Mouse (Mus musculus): ENCODE results near the gene Matn4. TPM values are rescaled to one million over a fixed set of nuclear protein-coding genes. Genes with fewer than 3 reads are reported as not detected.
"Not testable (repeated sequence)": the region's sequence is repeated elsewhere in the genome, so short reads cannot be mapped to it uniquely, and the experiment has no call there.

Gene Matn4
- polyA plus RNA-seq, 1 experiment from 2014 or later, result 113 TPM

DNA sequence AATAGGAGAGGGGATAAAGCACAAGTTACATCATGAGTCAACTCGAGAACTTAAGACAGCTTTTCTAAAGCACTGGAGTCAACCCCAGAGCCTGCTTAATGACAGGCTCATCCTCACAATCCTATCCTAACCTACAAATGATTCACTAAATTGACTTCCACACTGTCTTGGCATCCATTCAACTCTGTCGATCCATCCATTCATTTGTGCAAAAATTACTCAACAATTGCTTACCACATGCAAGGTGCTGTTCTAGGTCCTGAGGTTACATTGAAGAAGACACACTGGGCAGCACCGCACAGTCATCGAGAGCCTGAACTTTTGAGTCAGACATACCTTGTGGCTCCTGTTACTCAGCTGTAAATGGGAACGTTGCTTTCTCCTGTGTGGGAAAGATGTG lies 45.9 kb downstream of the Matn4 start:
- Histone ChIP-seq H3K27me3 (0 out of 2 replicates have a peak, but pooled peaks cover 12% of the 10 kb centered on the region), H3K27ac (no peak overlapping the region), H3K4me1 (no peaks in the 10 kb centered on the region), H3K9me3 (no peaks in the 10 kb centered on the region), H3K4me3 (no peak overlapping the region), H3K36me3 (no peaks in the 10 kb centered on the region), H3K9ac (no peak overlapping the region), H3K4me2 (no peak overlapping the region)
- WGBS, result 80% methylated on average over 5 of the region's 5 CpGs
- no peak for ATAC-seq (ENCODE audit: insufficient number of reproducible peaks, low FRiP score, low TSS enrichment, low read depth)

DNA sequence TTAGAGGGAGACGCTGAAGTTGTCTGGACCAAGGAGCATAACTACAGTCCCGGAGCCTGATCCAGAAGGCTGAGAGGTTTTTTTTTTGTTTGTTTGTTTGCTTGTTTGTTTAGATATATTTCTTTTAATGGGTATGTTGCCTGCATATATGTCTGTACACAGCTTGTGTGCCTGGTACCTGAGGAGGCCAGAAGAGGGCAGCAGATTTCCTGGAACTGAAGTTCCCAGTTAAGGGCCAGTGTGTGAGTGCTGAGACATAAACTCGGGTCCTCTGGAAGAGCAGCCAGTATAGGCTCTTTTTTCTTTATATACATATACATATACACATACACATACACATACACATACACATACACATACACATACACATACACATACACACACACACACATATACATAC lies 46.6 kb downstream of the Matn4 start:
- 0 out of 2 replicates have a peak, but pooled peaks cover 12% of the 10 kb centered on the region for H3K27me3 ChIP-seq
- no peak overlapping the region for H3K27ac ChIP-seq
- H3K4me2 ChIP-seq, result no peak overlapping the region
- 84% methylated on average over 3 of the region's 3 CpGs for WGBS
- H3K4me3 ChIP-seq, result no peak overlapping the region
- H3K36me3 ChIP-seq, result no peaks in the 10 kb centered on the region
- H3K4me1 ChIP-seq, result no peaks in the 10 kb centered on the region
- no peak overlapping the region for H3K9ac ChIP-seq
- no peak for ATAC-seq (ENCODE audit: insufficient number of reproducible peaks, low FRiP score, low TSS enrichment, low read depth)
- H3K9me3 ChIP-seq, result no peaks in the 10 kb centered on the region

DNA sequence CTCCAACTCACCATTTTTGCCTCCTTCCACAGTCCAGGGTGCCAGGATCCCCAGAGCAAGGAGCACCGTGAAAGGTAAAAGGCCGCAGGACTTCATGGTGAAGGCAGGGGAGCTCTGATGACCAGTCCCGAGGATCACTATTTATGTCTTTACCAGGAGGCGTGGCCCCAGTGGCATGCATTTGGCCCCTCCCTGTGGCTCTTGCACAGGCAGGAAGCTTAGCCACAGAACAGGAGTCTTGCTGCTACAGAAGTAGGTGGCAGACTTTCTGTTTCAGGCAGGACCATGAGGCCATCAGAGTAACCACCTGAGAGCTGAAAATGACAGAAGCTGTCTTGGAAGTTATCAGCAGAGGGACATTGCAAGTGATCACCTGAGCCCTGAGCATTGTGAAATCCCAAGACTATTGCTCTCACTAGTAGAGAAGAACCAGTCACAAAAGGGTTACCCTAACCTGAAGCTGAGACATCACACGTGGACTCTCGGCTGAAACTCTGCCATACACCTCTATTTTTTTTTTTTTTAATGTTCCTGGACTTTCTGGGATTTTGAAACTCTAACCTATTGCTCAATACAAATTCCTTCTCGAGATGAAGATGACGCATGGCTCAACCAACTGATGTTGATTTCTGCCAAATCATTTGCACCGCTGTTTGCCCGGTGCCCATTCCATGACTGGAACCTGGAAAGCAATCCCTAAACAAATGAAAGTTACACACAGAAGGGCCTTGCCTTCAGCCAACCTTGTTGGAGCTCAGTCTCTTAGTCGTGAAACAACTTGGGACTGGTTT lies 48.6 kb downstream of the Matn4 start:
- Histone ChIP-seq H3K9ac (no peak overlapping the region), H3K36me3 (no peaks in the 10 kb centered on the region), H3K4me2 (no peak overlapping the region), H3K4me3 (no peak overlapping the region), H3K4me1 (no peaks in the 10 kb centered on the region), H3K9me3 (no peaks in the 10 kb centered on the region), H3K27ac (no peak overlapping the region), H3K27me3 (0 out of 2 replicates have a peak, but pooled peaks cover 12% of the 10 kb centered on the region)
- ATAC-seq (ENCODE audit: insufficient number of reproducible peaks, low FRiP score, low TSS enrichment, low read depth), result no peak
- 71% methylated on average over 11 of the region's 11 CpGs for WGBS

DNA sequence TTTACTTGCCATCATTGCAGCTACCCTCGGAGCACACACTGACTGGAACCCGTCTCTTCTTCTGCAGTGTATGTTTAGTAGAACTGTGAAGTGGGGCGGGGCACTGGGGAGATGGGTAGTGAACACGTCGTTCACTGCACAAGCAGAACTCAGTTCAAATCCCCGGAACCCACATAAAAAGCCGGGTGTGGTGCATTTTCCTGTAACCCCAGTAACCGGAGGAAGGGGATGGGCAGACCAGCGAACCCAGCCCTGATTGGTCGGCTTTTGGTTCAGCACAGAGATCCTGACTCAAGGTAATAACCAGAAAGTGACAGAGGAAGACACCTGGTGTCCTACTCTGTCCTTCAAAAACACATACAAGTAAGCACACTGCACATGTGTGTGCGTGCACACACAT lies 51.6 kb downstream of the Matn4 start:
- no peak overlapping the region for H3K27ac ChIP-seq
- no peaks in the 10 kb centered on the region for H3K9me3 ChIP-seq
- H3K27me3 ChIP-seq, result 0 out of 2 replicates have a peak, but pooled peaks cover 9% of the 10 kb centered on the region
- H3K9ac ChIP-seq, result no peak overlapping the region
- no peaks in the 10 kb centered on the region for H3K36me3 ChIP-seq
- H3K4me3 ChIP-seq, result no peak overlapping the region
- WGBS, result 82% methylated on average over 11 of the region's 11 CpGs
- H3K4me2 ChIP-seq, result no peak overlapping the region
- ATAC-seq (ENCODE audit: insufficient number of reproducible peaks, low FRiP score, low TSS enrichment, low read depth), result no peak
- no peaks in the 10 kb centered on the region for H3K4me1 ChIP-seq

DNA sequence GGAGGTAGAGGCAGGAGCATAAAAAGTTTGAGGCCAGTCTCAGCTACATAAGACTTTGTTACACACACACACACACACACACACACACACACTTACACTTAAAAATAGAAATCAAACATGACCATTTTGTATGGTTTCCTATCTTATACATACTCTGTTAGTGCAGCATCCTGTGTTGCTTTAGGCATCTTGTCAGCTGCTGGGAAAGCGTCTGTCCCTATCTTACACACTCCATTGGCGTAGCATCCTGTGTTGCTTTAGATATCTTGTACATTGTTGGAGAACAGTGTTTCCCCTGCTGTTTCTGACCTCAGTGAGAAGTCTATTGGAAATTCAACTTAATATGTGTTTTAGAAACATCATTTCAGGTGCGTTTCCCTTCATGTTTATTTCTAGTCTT lies 52.3 kb downstream of the Matn4 start:
- WGBS, result 88% methylated on average over 3 of the region's 3 CpGs
- Histone ChIP-seq H3K4me1 (no peaks in the 10 kb centered on the region), H3K4me3 (no peak overlapping the region), H3K9me3 (no peaks in the 10 kb centered on the region), H3K36me3 (no peaks in the 10 kb centered on the region), H3K9ac (no peak overlapping the region), H3K27me3 (0 out of 2 replicates have a peak, but pooled peaks cover 9% of the 10 kb centered on the region), H3K27ac (no peak overlapping the region), H3K4me2 (no peak overlapping the region)
- ATAC-seq (ENCODE audit: insufficient number of reproducible peaks, low FRiP score, low TSS enrichment, low read depth), result no peak

DNA sequence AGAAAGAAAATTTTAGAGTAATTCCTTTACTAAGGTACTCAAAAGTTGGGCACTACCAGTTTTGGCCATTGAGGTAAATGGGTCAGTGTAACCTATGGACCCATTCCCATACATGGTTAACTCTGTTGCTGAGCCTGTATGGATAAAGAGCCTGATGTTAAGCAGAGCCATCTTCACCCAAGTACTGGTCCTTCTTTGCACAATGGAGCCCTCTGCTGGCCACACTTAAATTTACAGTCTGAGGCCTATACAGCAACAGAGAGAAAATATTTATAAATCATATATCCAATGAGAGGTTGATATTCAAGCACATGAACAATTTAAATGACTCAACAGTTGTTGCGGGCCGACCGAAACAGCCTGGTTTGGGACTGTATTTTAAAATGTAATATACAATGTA lies 56.0 kb downstream of the Matn4 start:
- H3K4me1 ChIP-seq, result no peaks in the 10 kb centered on the region
- H3K27ac ChIP-seq, result no peak overlapping the region
- 86% methylated on average over 3 of the region's 3 CpGs for WGBS
- no peak overlapping the region for H3K4me2 ChIP-seq
- no peaks in the 10 kb centered on the region for H3K36me3 ChIP-seq
- H3K9ac ChIP-seq, result no peak overlapping the region
- ATAC-seq (ENCODE audit: insufficient number of reproducible peaks, low FRiP score, low TSS enrichment, low read depth), result no peak
- no peaks in the 10 kb centered on the region for H3K9me3 ChIP-seq
- H3K4me3 ChIP-seq, result no peak overlapping the region
- H3K27me3 ChIP-seq, result 0 out of 2 replicates have a peak, but pooled peaks cover 3% of the 10 kb centered on the region

DNA sequence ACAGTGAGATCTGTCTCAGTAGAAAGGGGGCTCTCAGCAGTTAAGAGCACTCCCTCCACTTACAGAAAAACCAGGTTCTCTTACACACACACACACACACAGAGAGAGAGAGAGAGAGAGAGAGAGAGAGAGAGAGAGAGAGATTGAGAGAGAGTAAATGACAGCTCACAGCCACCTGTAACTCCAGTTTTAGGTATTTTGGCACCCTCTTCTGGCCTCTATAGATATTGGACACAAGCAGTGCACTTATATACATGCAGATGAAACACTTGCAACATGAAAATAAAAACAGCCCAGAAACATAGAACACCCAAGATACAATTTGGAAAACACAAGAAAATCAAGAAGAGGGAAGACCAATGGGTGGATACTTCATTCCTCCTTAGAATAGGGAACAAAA lies 57.3 kb downstream of the Matn4 start:
- not testable (repeated sequence) for H3K4me1 ChIP-seq; H3K27ac ChIP-seq; H3K9me3 ChIP-seq; H3K27me3 ChIP-seq; H3K4me2 ChIP-seq; ATAC-seq (ENCODE audit: insufficient number of reproducible peaks, low FRiP score, low TSS enrichment, low read depth); H3K9ac ChIP-seq; H3K36me3 ChIP-seq; H3K4me3 ChIP-seq

DNA sequence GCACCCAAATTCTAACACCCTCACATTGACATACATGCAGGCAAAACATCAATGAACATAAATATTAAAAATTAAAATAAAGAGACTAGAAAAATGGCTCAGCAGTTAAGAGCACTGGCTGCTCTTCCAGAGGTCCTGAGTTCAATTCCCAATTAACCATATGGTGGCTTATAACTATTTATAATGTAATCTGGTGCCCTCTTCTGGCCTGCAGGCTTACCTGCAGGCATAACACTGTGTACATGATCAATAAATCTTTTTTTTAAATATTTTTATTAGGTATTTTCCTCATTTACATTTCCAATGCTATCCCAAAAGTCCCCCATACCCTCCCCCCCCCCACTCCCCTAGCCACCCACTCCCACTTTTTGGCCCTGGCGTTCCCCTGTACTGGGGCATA lies 61.2 kb downstream of the Matn4 start:
- not testable (repeated sequence) for H3K9ac ChIP-seq; H3K4me1 ChIP-seq; H3K4me3 ChIP-seq; H3K4me2 ChIP-seq; H3K27me3 ChIP-seq; H3K9me3 ChIP-seq; H3K27ac ChIP-seq; H3K36me3 ChIP-seq; ATAC-seq (ENCODE audit: insufficient number of reproducible peaks, low FRiP score, low TSS enrichment, low read depth)
- 88% methylated on average over 1 of the region's 1 CpGs for WGBS

Small RNA genes lying within 50 kb of the gene (microRNA-seq; reads per million reads assigned to microRNA genes)
- gene Mir7678, result not detected

Other genes starting within 250 kb of the Matn4 start
- gene Kcns1, start 234.0 kb downstream of the Matn4 start, polyA plus RNA-seq (2015; fragmentation: Nextera tagmentation; extraction: Ambion mirVana), result 2.0 and 3.6 TPM in 2 replicates
- gene Wfdc5, start 222.4 kb downstream of the Matn4 start, polyA plus RNA-seq (2015; fragmentation: Nextera tagmentation; extraction: Ambion mirVana), result 9.1 and 10.3 TPM in 2 replicates
- 0.40 TPM in 1 of 2 replicates, not detected in the other for gene Wfdc12, start 214.6 kb downstream of the Matn4 start, polyA plus RNA-seq (2015; fragmentation: Nextera tagmentation; extraction: Ambion mirVana)
- not detected in 2 replicates for gene Wfdc15a, start 205.0 kb downstream of the Matn4 start, polyA plus RNA-seq (2015; fragmentation: Nextera tagmentation; extraction: Ambion mirVana)
- not detected in 2 replicates for gene Wfdc15b, start 183.5 kb downstream of the Matn4 start, polyA plus RNA-seq (2015; fragmentation: Nextera tagmentation; extraction: Ambion mirVana)
- not detected in 2 replicates for gene Svs2, start 166.7 kb downstream of the Matn4 start, polyA plus RNA-seq (2015; fragmentation: Nextera tagmentation; extraction: Ambion mirVana)
- gene Svs3b, start 148.5 kb downstream of the Matn4 start, polyA plus RNA-seq (2015; fragmentation: Nextera tagmentation; extraction: Ambion mirVana), result not detected in 2 replicates
- not detected in 2 replicates for gene Svs4, start 126.7 kb downstream of the Matn4 start, polyA plus RNA-seq (2015; fragmentation: Nextera tagmentation; extraction: Ambion mirVana)
- not detected in 2 replicates for gene Svs3a, start 115.9 kb downstream of the Matn4 start, polyA plus RNA-seq (2015; fragmentation: Nextera tagmentation; extraction: Ambion mirVana)
- gene Svs6, start 88.4 kb downstream of the Matn4 start, polyA plus RNA-seq (2015; fragmentation: Nextera tagmentation; extraction: Ambion mirVana), result not detected in 2 replicates
- gene Svs5, start 72.4 kb downstream of the Matn4 start, polyA plus RNA-seq (2015; fragmentation: Nextera tagmentation; extraction: Ambion mirVana), result not detected in 2 replicates
- 4.3 TPM in 2 replicates for gene Slpi, start 16.1 kb downstream of the Matn4 start, polyA plus RNA-seq (2015; fragmentation: Nextera tagmentation; extraction: Ambion mirVana)
- 1.2 and 1.3 TPM in 2 replicates for gene Rbpjl, start 2.0 kb downstream of the Matn4 start, polyA plus RNA-seq (2015; fragmentation: Nextera tagmentation; extraction: Ambion mirVana)
- 107 and 110 TPM in 2 replicates for gene Sdc4, start 38.7 kb upstream of the Matn4 start, polyA plus RNA-seq (2015; fragmentation: Nextera tagmentation; extraction: Ambion mirVana)
- 54.5 and 61.2 TPM in 2 replicates for gene Sys1, start 51.8 kb upstream of the Matn4 start, polyA plus RNA-seq (2015; fragmentation: Nextera tagmentation; extraction: Ambion mirVana)
- 11.0 and 12.2 TPM in 2 replicates for gene Gm20458, start 55.8 kb upstream of the Matn4 start, polyA plus RNA-seq (2015; fragmentation: Nextera tagmentation; extraction: Ambion mirVana)
- not detected in 2 replicates for gene Trp53tg5, start 68.6 kb upstream of the Matn4 start, polyA plus RNA-seq (2015; fragmentation: Nextera tagmentation; extraction: Ambion mirVana)
- gene Dbndd2, start 80.9 kb upstream of the Matn4 start, polyA plus RNA-seq (2015; fragmentation: Nextera tagmentation; extraction: Ambion mirVana), result 6.3 and 6.9 TPM in 2 replicates
- gene Pigt, start 92.4 kb upstream of the Matn4 start, polyA plus RNA-seq (2015; fragmentation: Nextera tagmentation; extraction: Ambion mirVana), result 65.0 and 67.5 TPM in 2 replicates
- gene Wfdc2, start 157.3 kb upstream of the Matn4 start, polyA plus RNA-seq (2015; fragmentation: Nextera tagmentation; extraction: Ambion mirVana), result 18.3 and 31.2 TPM in 2 replicates
- gene Spint3, start 168.3 kb upstream of the Matn4 start, polyA plus RNA-seq (2015; fragmentation: Nextera tagmentation; extraction: Ambion mirVana), result not detected in 2 replicates
- gene Wfdc6a, start 180.3 kb upstream of the Matn4 start, polyA plus RNA-seq (2015; fragmentation: Nextera tagmentation; extraction: Ambion mirVana), result 0.19 TPM in 1 of 2 replicates, not detected in the other
- not detected in 2 replicates for gene Eppin, start 188.4 kb upstream of the Matn4 start, polyA plus RNA-seq (2015; fragmentation: Nextera tagmentation; extraction: Ambion mirVana)
- gene Wfdc6b, start 208.4 kb upstream of the Matn4 start, polyA plus RNA-seq (2015; fragmentation: Nextera tagmentation; extraction: Ambion mirVana), result not detected in 2 replicates
- not detected in 2 replicates for gene Wfdc8, start 208.5 kb upstream of the Matn4 start, polyA plus RNA-seq (2015; fragmentation: Nextera tagmentation; extraction: Ambion mirVana)
- gene Wfdc16, start 233.6 kb upstream of the Matn4 start, polyA plus RNA-seq (2015; fragmentation: Nextera tagmentation; extraction: Ambion mirVana), result not detected in 2 replicates